Mouse (Mus musculus): ENCODE data around the gene Srsf4. TPM values are rescaled to one million over a fixed set of nuclear protein-coding genes. Genes with fewer than 3 reads are reported as not detected.

The Srsf4 gene
- polyA plus RNA-seq, 1 experiment from 2014 or later: 108 TPM

DNA sequence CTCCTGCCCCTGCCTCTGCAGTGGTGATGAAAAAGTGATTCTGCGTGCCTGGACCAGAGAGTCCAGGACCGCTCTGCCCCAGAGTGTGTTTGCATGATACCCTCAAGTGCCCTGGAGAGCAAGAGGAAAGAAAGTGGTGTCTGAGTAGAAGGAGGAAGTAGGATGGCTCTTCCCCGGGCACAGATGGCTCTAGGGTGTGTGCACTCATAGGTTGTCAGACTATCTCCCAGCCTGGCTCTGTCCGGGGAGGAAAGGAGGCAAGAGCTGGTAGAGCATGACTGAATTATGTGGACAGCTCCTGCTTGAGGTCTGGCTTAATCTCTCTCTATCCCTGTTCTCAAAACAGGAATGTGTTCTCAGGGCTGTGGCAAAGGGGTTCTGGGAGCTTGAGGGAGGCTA is 12.1 kb upstream of the Srsf4 start:
- Histone ChIP-seq H3K9ac (replicated peaks; ENCODE audit: low read length) (0 out of 2 replicates have a peak overlapping the region, but pooled peaks have one; percentile 18), H3K36me3 (ENCODE audit: insufficient read depth, low read length) (peaks cover 16% of the 10 kb centered on the region; the same call in 1 of the 2 replicates), H3K9me3 (ENCODE audit: low read length) (no peaks in the 10 kb centered on the region), H3K4me2 (replicated peaks; ENCODE audit: low read depth, low read length) (no peak overlapping the region), H3K27me3 (ENCODE audit: insufficient read depth, low read length) (no peaks in the 10 kb centered on the region), H3K27ac (ENCODE audit: low read length) (no peak overlapping the region), H3K4me1 (ENCODE audit: insufficient read depth, low read length) (peaks cover 5% of the 10 kb centered on the region; the same call in 1 of the 2 replicates), H3K4me3 (ENCODE audit: low read length) (no peak overlapping the region)
- ATAC-seq (ENCODE audit: low FRiP score, low TSS enrichment): peak; percentile 58; the same call in 1 of the 2 replicates
- WGBS: 49% methylated on average over 4 of the region's 4 CpGs

DNA sequence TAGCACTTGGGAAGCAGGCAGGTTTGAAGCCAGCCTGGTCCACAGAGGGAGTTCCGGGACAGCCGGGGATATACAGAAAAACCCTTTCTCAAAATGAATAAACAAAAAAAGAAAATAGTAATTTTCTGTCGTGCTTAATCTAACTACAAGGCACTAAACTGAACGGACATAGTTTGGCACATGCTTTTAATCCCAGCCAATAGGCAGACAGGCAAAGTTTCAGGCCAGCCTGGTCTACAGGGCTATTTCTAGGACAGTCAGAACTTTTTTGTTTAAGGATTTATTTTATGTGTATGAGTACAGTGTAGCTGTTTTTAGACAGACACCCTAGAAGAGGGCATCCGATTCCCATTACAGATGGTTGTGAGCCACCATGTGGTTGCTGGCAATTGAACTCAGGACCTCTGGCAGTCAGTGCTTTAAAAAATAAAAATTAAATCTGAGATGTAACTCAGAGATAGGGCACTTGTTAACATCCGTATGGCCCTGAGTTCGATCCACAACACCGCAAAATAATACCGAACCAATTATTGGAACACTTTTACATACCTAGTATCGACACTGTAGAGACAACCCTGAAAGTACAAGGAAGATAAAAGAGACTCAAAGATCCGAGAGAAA is 635 bp upstream of the Srsf4 start:
- Histone ChIP-seq H3K4me2 (replicated peaks; ENCODE audit: low read depth, low read length) (peak overlapping the region; percentile 60), H3K9ac (replicated peaks; ENCODE audit: low read length) (peak overlapping the region; percentile 100), H3K4me1 (ENCODE audit: insufficient read depth, low read length) (peaks cover 34% of the 10 kb centered on the region), H3K4me3 (ENCODE audit: low read length) (peak overlapping the region; percentile 99), H3K36me3 (ENCODE audit: insufficient read depth, low read length) (no peaks in the 10 kb centered on the region), H3K9me3 (ENCODE audit: low read length) (no peaks in the 10 kb centered on the region), H3K27ac (ENCODE audit: low read length) (peak overlapping the region; percentile 95), H3K27me3 (ENCODE audit: insufficient read depth, low read length) (no peaks in the 10 kb centered on the region)
- WGBS: 9% methylated on average over 11 of the region's 11 CpGs
- peak; percentile 11; the same call in 1 of the 2 replicates for ATAC-seq (ENCODE audit: low FRiP score, low TSS enrichment)

- peak overlapping the region; percentile 100 for H3K27ac ChIP-seq (ENCODE audit: low read length)
- peaks cover 43% of the 10 kb centered on the region for H3K4me1 ChIP-seq (ENCODE audit: insufficient read depth, low read length)
- under 1% methylated on average over 20 of the region's 20 CpGs for WGBS
- no peaks in the 10 kb centered on the region for H3K36me3 ChIP-seq (ENCODE audit: insufficient read depth, low read length)
- no peak for ATAC-seq (ENCODE audit: low FRiP score, low TSS enrichment)
- H3K9ac ChIP-seq (replicated peaks; ENCODE audit: low read length): peak overlapping the region; percentile 100
- H3K27me3 ChIP-seq (ENCODE audit: insufficient read depth, low read length): no peaks in the 10 kb centered on the region
- peak overlapping the region; percentile 99 for H3K4me3 ChIP-seq (ENCODE audit: low read length)
- H3K9me3 ChIP-seq (ENCODE audit: low read length): no peaks in the 10 kb centered on the region
- peak overlapping the region; percentile 89 for H3K4me2 ChIP-seq (replicated peaks; ENCODE audit: low read depth, low read length)
Observed at GRCm38 (mm10) chr4:131874169-131874536, 736 bp downstream of the Srsf4 start.

- Histone ChIP-seq H3K36me3 (ENCODE audit: insufficient read depth, low read length) (no peaks in the 10 kb centered on the region), H3K9me3 (ENCODE audit: low read length) (no peaks in the 10 kb centered on the region), H3K4me3 (ENCODE audit: low read length) (peak overlapping the region; percentile 99), H3K27me3 (ENCODE audit: insufficient read depth, low read length) (no peaks in the 10 kb centered on the region), H3K9ac (replicated peaks; ENCODE audit: low read length) (peak overlapping the region; percentile 100), H3K4me2 (replicated peaks; ENCODE audit: low read depth, low read length) (peak overlapping the region; percentile 89), H3K27ac (ENCODE audit: low read length) (peak overlapping the region; percentile 100), H3K4me1 (ENCODE audit: insufficient read depth, low read length) (peaks cover 47% of the 10 kb centered on the region)
- no peak for ATAC-seq (ENCODE audit: low FRiP score, low TSS enrichment)
- 2% methylated on average over 11 of the region's 11 CpGs for WGBS
Observed at GRCm38 (mm10) chr4:131874567-131874966, 1.1 kb downstream of the Srsf4 start.

- Histone ChIP-seq H3K4me2 (replicated peaks; ENCODE audit: low read depth, low read length) (peak overlapping the region; percentile 89), H3K27me3 (ENCODE audit: insufficient read depth, low read length) (no peaks in the 10 kb centered on the region), H3K27ac (ENCODE audit: low read length) (no peak overlapping the region), H3K9ac (replicated peaks; ENCODE audit: low read length) (peak overlapping the region; percentile 100), H3K36me3 (ENCODE audit: insufficient read depth, low read length) (no peaks in the 10 kb centered on the region), H3K4me3 (ENCODE audit: low read length) (peak overlapping the region; percentile 99), H3K4me1 (ENCODE audit: insufficient read depth, low read length) (peaks cover 52% of the 10 kb centered on the region), H3K9me3 (ENCODE audit: low read length) (no peaks in the 10 kb centered on the region)
- 31% methylated on average over 3 of the region's 3 CpGs for WGBS
- ATAC-seq (ENCODE audit: low FRiP score, low TSS enrichment): no peak
Observed at GRCm38 (mm10) chr4:131875242-131875641, 1.8 kb downstream of the Srsf4 start.

GRCm38 (mm10) chr4:131876836-131877235 is 3.4 kb downstream of the Srsf4 start:
- no peak overlapping the region for H3K9ac ChIP-seq (replicated peaks; ENCODE audit: low read length)
- 50% methylated on average over 2 of the region's 2 CpGs for WGBS
- H3K4me2 ChIP-seq (replicated peaks; ENCODE audit: low read depth, low read length): 0 out of 2 replicates have a peak overlapping the region, but pooled peaks have one; percentile 22
- no peak overlapping the region for H3K27ac ChIP-seq (ENCODE audit: low read length)
- H3K27me3 ChIP-seq (ENCODE audit: insufficient read depth, low read length): no peaks in the 10 kb centered on the region
- H3K9me3 ChIP-seq (ENCODE audit: low read length): no peaks in the 10 kb centered on the region
- no peak for ATAC-seq (ENCODE audit: low FRiP score, low TSS enrichment)
- peaks cover 52% of the 10 kb centered on the region for H3K4me1 ChIP-seq (ENCODE audit: insufficient read depth, low read length)
- no peak overlapping the region for H3K4me3 ChIP-seq (ENCODE audit: low read length)
- no peaks in the 10 kb centered on the region for H3K36me3 ChIP-seq (ENCODE audit: insufficient read depth, low read length)

DNA sequence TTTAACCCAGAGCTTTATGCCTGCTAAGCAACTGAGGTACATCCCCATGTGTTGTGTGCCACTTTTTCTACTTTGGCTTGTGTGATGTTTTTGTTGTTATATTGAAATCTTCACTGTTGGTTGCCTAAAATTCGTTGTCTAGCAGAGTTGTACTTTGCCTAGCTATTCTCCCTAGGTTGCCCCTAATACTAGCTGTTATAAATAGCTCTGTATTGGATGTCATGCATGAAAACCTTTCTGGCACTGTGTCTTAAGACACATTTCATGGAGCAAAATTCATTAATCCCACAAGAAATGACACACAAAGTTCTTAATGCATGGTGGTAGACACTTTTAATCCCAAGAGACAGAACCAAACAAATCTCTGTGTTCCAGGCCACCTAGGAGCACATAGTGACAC is 6.3 kb downstream of the Srsf4 start:
- no peak overlapping the region for H3K27ac ChIP-seq (ENCODE audit: low read length)
- no peak overlapping the region for H3K4me3 ChIP-seq (ENCODE audit: low read length)
- H3K4me2 ChIP-seq (replicated peaks; ENCODE audit: low read depth, low read length): no peak overlapping the region
- H3K4me1 ChIP-seq (ENCODE audit: insufficient read depth, low read length): peaks cover 52% of the 10 kb centered on the region
- 68% methylated on average over 1 of the region's 1 CpGs for WGBS
- ATAC-seq (ENCODE audit: low FRiP score, low TSS enrichment): no peak
- no peak overlapping the region for H3K9ac ChIP-seq (replicated peaks; ENCODE audit: low read length)
- H3K27me3 ChIP-seq (ENCODE audit: insufficient read depth, low read length): no peaks in the 10 kb centered on the region
- no peaks in the 10 kb centered on the region for H3K9me3 ChIP-seq (ENCODE audit: low read length)
- H3K36me3 ChIP-seq (ENCODE audit: insufficient read depth, low read length): no peaks in the 10 kb centered on the region

- no peak for ATAC-seq (ENCODE audit: low FRiP score, low TSS enrichment)
- Histone ChIP-seq H3K4me1 (ENCODE audit: insufficient read depth, low read length) (peaks cover 36% of the 10 kb centered on the region), H3K4me3 (ENCODE audit: low read length) (no peak overlapping the region), H3K9me3 (ENCODE audit: low read length) (no peaks in the 10 kb centered on the region), H3K27ac (ENCODE audit: low read length) (no peak overlapping the region), H3K27me3 (ENCODE audit: insufficient read depth, low read length) (no peaks in the 10 kb centered on the region), H3K4me2 (replicated peaks; ENCODE audit: low read depth, low read length) (no peak overlapping the region), H3K36me3 (ENCODE audit: insufficient read depth, low read length) (peaks cover 11% of the 10 kb centered on the region), H3K9ac (replicated peaks; ENCODE audit: low read length) (no peak overlapping the region)
- WGBS: 84% methylated on average over 7 of the region's 7 CpGs
Observed at GRCm38 (mm10) chr4:131881306-131881705, 7.9 kb downstream of the Srsf4 start.

GRCm38 (mm10) chr4:131883571-131883970 is 10.2 kb downstream of the Srsf4 start:
- 64% methylated on average over 6 of the region's 6 CpGs for WGBS
- Histone ChIP-seq H3K4me3 (ENCODE audit: low read length) (no peak overlapping the region), H3K9ac (replicated peaks; ENCODE audit: low read length) (no peak overlapping the region), H3K36me3 (ENCODE audit: insufficient read depth, low read length) (peaks cover 15% of the 10 kb centered on the region), H3K4me2 (replicated peaks; ENCODE audit: low read depth, low read length) (no peak overlapping the region), H3K4me1 (ENCODE audit: insufficient read depth, low read length) (peaks cover 17% of the 10 kb centered on the region), H3K27ac (ENCODE audit: low read length) (no peak overlapping the region), H3K27me3 (ENCODE audit: insufficient read depth, low read length) (no peaks in the 10 kb centered on the region), H3K9me3 (ENCODE audit: low read length) (no peaks in the 10 kb centered on the region)
- ATAC-seq (ENCODE audit: low FRiP score, low TSS enrichment): no peak

GRCm38 (mm10) chr4:131885376-131885775 is 12.0 kb downstream of the Srsf4 start:
- WGBS: 75% methylated on average over 6 of the region's 6 CpGs
- H3K9me3 ChIP-seq (ENCODE audit: low read length): no peaks in the 10 kb centered on the region
- ATAC-seq (ENCODE audit: low FRiP score, low TSS enrichment): no peak
- H3K27me3 ChIP-seq (ENCODE audit: insufficient read depth, low read length): no peaks in the 10 kb centered on the region
- H3K4me1 ChIP-seq (ENCODE audit: insufficient read depth, low read length): peaks cover 6% of the 10 kb centered on the region; the same call in 1 of the 2 replicates
- H3K4me2 ChIP-seq (replicated peaks; ENCODE audit: low read depth, low read length): no peak overlapping the region
- no peak overlapping the region for H3K9ac ChIP-seq (replicated peaks; ENCODE audit: low read length)
- H3K36me3 ChIP-seq (ENCODE audit: insufficient read depth, low read length): peaks cover 15% of the 10 kb centered on the region
- H3K4me3 ChIP-seq (ENCODE audit: low read length): no peak overlapping the region
- no peak overlapping the region for H3K27ac ChIP-seq (ENCODE audit: low read length)
